Mouse (Mus musculus): ENCODE measurements around the gene Gbx2.

- no peak for TF ChIP-seq POLR2A (IDR thresholded peaks at IDR 0.05; ENCODE audit: borderline replicate concordance, insufficient read depth, low read length)
- TF ChIP-seq CTCF (IDR thresholded peaks at IDR 0.05; ENCODE audit: borderline replicate concordance, insufficient read depth, low read depth, low read length): no peak
Observed at GRCm38 (mm10) chr1:89902236-89902635, 28.7 kb downstream of the Gbx2 start.
